Mouse (Mus musculus) layer of hippocampus, postnatal 10 days (tissue): ENCODE measurements around the gene Dpp4. TPM values are rescaled to one million over a fixed set of nuclear protein-coding genes. Genes with fewer than 3 reads are reported as not detected.
A peak's percentile ranks its signal among the peaks of the same experiment; 100 is the strongest.

Source experiments
- DNase-seq, 2 experiments: peaks; one replicate each; pipeline ENCODE4 v3.0.0; 2021; ENCODE audit warnings: low spot score in 2 of 2
- total RNA-seq, 2 experiments: library from RNA; stranded (reverse); gene quantifications; 2 replicates each; pipeline ENCODE4 v1.2.3; 2021

Dpp4 gene
- total RNA-seq, 2 experiments from 2014 or later = 1.6 to 2.1 TPM

DNA sequence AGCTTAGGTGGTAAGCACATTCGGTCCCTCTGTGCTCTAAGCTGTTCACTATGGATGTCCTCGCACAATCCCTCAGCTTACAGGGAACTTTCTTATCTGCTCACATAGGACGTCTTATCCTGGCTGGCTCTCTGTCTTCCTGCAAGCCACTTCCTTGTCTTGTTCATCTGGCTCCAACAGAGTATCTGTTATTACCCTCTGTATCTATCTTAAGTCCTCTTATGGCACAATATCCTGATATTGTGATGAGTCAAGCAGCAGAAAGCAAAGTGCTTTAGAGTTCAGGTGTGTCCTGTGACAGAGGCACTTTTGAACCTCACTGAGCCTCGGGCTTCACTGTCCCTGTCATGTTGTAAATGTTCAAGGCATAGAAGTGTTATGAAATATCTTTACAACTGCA, 48.4 kb downstream of the Dpp4 start:
- DNase-seq = no peak

DNA sequence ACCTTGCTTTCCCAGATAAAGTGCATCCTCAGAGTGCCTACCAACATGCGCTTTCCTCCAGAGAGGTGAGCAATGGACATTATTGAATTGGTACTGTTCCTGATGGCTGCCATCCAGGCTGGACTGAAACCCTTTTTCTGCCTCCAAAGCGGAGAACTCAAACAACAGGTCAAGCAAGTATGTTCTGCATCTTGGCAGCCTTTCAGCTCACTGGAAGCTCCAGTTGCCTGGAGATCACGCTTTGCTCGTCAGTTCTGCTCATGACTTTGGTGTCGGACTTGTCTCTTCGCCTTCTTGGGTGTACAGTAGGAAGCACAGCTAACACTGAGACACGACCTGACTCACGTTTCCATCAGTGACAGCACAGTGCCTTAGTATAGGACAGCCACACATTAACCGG, 49.8 kb downstream of the Dpp4 start:
- DNase-seq = no peak

DNA sequence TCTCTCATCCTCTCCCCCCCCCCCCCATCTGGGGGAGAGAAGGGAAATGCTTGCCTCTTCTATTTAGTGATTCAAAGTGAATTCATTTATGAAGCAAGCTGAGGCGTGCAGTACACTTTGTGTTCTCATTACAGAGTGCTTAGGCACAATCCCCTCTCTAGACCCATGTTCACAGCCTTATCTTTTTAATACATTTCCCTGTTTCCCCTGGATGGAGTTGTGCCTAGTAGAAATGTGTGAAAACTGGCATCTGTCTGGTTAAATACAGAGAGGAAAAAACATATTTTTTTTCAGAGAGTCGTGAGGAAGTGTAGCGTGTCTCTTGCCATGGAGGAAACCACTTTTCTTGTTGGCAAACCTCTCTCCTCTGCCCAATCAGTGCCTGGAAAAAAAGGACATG, 50.5 kb downstream of the Dpp4 start:
- no peak for DNase-seq

DNA sequence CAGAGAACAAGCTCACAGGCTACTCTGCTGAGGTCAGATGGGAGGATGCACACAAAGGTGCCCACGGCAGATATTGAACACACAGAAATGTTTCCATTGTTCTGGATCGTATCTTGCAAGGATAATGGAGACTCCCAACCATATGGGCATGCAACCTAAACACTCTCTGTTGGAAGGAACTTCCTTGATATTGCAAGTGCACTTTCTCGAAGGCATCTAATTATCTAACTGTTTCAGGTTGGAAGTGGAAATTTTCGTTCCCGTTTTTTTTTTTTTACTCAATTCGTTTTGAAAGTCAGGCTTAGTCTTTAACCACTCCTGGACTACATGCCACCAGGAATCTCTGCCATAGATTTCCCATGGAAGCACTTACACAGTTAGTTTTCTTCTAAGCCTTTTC, 51.2 kb downstream of the Dpp4 start:
- DNase-seq = no peak

DNA sequence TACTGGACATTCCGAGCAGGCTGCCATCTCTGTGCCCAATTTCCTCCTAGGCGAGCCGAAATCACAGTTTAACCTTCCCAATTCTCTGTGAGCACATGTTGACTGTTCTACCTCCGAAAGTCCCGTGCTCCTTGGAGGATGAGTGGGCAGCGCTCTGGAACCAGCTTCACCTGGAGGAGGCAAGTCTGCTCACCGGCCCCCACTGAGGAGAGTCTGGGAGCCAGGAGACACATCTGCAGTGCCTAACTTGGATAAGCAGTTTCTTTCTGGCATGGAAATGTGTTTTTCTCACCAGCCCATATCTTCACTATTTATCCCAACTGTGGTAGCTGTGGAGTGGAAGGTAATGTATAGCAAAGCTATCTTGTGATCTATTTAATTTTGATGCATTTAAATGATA, 54.8 kb downstream of the Dpp4 start:
- DNase-seq = no peak

DNA sequence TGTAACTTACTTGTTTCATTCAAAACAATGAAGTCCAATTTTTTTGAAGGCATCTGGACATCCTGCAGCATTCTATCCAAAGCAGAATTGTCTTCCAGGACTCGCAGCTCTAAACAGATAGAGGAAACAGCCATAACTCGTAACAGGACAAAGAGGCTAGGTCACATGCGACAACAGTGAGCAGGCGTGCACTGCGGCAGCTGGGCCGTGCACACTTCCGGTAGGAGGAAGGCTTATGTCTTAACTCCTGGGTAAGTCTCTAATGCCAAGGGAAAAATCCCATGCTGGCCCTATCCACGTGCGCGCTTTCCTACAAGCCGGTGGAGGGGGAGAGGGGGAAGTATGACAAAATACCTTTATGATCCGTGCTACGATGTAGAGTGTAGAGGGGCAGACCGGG, 55.4 kb downstream of the Dpp4 start:
- no peak for DNase-seq

DNA sequence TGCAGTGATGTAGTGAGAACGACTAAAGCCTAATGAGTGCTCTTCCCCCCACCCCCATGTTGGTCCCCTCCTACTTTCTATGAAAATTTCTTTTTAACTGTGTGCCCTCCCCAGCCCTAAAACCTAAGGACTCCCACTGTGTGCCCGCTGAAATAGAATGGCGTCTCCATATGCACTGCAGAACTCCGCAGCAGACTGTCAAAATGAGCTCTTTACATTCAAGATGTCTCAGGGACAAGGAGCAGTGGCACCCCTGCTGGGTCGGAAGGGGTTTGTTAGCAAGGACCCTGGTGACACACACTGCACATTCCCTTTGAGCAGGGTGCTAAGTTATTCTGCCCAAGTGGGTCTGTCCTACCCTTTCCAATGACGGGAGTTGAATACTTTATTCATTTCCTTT, 56.3 kb downstream of the Dpp4 start:
- DNase-seq = no peak

DNA sequence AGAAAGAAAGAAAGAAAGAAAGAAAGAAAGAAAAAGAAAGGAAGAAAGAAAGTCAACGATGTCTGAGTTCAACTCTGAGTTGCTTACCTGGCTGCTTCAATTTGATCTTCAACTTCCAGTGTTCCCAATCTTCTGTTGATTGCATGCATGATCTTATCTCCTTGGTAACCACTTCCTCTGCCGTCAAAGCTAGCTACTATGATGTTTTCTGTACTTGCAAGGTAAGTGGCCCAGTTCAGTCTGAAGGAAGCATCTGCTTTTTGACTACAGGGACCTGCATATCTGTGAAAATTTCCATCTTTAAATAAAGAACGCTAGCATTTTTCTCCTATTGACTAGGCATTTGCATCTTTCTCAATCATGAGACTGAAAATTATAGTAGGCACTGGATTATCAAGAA, 60.0 kb downstream of the Dpp4 start:
- no peak for DNase-seq

DNA sequence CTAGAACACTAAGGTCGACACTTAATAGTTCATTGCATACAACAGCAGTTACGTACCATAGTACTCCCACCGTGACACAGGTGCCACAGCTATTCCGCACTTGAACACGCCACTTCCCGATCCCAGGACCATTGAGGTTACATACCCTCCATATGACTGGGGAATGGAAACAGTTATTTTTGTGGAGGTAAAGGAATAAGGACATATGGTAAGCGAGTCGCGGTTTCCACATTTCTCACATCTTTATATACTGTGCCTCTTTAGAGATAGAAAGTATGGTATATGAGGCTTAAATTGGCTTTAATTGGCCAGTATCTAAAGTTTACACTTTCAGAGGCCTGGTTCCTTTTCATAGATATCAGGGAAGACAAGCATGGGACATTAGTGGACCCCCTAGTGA, 64.3 kb downstream of the Dpp4 start:
- DNase-seq = no peak

DNA sequence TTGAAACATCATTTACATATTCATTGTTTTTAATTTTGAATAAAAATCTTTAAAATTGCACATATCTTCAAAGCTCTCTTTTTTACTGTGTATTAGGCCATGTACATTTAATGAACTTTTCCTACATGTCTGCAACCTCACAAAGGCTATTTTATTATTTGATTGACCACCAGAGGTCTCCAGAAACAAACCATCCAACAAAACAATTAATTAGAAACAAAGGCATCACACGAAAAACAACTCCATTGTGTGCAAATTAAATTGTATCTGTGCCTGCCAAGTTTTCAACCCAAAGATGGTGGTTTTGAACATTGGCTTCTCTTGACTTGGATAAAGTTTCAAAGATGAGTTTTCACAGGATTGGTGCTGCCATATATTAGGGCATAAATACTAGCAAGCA, 65.3 kb downstream of the Dpp4 start:
- no peak for DNase-seq

DNA sequence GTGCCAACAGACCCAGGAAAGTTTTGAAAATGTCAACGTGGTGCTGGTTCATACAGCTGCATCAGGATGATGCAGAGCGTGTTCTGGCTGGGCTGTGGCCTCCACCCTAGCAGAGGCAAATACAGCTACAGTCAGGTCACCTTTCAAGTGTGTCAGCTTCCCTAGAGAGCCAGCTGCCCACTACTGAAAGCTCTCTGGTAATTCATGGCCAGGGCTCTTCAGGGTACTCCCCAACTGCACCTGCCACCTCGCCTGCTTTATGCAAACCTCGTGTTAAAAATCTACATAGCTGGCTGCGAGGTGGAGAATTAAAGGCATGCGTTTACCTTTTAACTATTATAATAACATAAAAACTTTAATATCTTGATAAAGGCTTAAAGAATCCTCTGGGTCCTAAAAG, 67.7 kb downstream of the Dpp4 start:
- no peak for DNase-seq

DNA sequence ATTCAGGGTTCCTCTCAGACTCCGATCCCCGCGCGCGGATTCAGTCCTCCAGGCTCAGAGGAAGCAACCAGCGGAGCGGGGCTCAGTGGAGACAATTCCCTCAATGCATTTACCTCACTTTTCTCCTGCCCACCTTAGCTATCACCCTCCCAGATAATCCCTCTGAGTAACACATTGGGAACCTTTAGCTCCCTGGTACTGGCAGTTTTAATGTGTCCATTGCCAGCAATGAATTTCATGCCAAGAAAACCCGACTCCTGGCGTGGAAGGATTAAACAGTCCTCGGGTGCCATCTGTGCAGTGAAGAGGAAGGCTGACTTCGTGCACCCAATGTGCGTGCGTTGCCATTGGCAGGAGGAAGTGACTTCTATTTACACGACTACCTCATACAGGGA, 70.3 kb downstream of the Dpp4 start:
- DNase-seq = peak; percentile 34 to 47

DNA sequence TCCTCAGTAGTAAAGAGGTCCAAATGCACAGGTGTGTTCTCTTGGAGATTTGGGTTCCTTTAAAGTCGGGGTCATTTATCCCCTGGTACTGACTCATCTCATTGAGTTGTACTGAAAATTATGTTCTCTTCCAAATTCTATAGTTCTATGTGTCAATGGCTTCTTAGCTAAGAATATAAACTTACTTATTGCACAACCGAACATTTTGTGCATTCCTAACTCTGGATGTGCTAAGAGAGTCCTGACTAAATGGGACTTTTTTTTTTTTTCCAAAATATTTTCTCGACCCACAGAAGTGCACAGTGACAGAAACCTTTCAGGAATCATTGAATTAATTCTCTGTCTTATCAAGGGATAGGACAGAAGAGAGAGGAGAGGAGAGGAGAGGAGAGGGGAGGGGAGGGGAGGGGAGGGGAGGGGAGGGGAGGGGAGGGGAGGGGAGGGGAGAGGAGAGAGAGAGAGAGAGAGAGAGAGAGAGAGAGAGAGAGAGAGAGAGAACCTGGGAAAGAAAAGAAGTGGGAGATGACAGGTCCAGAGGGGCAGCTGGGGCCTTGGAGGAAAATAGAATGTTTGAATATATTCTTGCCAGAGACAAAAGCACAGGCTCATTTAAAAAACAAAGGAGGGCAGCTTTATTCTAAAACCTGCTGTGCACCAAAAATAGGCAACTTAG, 70.8 kb downstream of the Dpp4 start:
- no peak for DNase-seq

DNA sequence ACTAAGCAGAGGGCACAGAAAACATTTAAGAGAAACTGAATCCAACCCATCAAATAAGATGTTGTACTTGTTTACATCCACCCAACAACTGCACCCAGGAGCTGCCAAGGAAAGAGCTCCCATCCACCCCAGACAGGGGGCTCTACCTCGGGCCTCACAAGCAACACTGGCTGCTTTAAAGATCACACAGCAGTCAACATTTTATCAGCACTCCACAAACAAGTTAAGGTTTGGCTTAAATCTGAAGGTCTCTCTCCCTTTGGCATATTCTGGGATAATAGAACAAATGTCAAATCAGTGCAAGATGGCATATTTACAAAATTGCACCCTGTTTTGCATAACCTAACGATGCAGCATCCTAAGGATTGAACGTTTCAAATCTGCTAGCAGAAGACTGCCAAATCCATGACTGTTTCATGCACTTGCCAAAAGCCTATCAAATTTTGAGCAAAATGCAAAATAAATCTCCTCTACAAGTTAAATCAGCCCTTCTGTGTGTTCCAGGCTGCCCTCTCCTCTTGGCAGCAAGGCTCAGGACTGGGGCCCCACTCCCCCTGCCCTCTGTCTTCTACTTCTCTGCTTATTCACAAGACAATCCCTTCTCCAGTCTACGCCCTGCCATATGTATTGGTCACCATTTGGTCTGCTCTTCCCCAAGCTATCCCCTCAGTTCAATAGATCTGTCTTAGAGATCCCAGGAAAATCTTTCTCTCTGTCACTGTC, 72.6 kb downstream of the Dpp4 start:
- no peak for DNase-seq

DNA sequence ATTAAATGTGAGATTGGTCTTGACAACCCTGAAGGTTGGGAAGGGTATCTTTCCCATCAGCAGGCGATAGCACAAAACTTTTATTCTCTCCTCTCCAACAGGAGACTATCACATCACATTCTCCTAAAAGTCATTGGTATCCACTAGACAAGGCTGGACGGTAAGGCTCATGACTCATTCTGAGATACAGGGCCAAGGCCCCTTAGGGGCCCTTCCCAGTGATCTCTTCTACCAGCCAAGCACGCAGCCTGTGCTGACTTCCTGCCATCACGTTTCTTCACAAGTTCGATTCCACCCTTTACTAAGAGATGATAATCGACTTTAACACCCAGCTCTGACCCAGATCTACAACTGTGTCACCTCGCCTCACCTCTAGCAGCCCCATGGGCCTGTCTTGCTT, 74.9 kb downstream of the Dpp4 start:
- no peak for DNase-seq

DNA sequence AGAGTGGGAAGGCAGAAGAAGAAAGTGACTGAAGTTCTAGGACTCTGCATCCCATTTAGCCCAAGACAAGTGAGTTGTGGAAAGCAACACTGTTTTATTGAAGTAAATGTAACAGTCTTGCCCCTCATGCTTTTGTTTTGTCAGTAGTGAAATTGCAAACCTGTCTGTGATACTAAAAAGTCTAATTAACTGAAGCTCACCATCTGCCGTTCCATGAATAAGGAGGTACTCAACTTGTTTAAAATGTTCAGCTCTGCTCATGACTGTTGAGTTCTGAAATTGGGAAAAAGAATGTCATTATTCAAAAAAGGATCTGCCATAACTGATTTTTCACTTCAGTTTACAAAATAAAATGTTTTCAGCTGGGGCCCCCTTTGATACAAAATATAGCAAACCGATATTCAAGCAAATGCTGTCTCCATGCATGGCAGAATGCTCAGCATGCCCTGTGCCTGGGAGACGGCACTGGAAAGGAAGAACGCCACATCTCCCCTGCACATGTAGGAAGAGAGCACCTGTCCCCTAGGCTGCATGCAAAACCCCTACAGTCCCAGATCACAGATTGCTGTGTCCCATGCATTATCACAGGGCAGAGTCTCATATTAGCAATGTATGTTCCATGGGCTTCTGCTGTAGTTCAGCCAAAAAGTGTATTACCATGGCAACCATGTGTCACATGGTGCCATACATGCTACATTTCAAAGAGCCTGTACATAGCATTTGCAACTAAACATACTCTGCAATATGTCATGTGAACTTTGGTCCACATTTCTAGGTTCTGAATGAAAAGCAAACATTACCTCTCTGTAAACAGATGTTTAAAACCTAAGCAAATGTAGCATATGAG, 77.4 kb downstream of the Dpp4 start:
- no peak for DNase-seq

DNA sequence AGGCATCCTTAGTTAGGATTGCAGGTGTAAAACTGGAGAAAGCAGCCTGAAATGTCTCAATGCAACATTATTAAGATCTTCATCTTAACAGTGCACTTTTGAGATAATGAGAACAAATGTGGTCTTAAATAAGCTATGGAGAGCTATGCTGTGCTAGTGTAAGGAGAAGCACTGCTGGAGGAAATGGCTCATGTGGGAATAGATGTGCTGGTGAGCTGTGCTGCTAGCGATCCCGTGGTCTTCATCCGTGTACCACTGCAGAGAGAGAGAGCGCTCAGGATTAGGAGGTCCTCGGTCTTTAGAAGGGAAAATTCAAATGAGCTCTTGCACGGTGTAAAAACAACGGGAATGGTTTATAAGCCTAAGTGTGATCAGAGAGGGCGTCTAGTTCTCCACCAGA, 79.6 kb downstream of the Dpp4 start:
- DNase-seq = no peak

DNA sequence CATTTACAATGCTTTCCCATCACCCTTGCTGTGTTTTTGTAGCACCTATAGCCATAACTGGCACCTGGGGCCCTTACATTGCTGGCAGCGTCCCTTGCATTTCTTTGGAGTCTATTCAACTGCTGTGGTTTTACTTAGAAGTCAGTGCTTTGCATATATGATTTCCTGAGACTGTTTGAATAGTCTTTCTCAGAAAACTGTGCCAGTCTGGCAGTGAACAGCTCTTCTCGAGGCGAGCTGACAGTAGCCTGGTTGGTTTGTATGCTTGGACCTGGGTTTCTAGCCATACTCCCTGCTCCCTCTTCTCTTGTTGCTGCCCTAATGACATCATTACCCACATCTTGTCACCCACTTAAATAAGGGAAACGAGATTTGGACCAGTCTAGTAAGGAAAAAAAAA, 80.1 kb downstream of the Dpp4 start:
- no peak for DNase-seq

DNA sequence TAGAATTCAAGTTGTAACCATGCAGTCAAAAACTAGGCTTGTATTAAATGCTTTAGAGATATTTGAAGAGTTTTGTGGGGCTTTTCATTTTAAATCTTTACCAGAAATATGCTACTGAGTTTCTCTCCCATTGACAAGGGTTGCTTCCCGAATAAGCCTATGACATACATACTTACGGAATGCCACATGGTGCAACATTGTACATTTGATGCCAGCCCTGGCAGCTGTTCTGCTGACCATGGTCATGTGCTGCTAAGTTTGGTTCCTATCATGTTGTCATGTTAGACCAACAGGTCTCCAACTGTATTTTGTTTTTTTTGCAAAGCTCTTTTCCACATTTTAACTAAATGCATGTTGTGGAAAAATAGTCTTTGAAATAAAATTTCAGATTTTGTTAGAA, 86.6 kb downstream of the Dpp4 start:
- DNase-seq = no peak

DNA sequence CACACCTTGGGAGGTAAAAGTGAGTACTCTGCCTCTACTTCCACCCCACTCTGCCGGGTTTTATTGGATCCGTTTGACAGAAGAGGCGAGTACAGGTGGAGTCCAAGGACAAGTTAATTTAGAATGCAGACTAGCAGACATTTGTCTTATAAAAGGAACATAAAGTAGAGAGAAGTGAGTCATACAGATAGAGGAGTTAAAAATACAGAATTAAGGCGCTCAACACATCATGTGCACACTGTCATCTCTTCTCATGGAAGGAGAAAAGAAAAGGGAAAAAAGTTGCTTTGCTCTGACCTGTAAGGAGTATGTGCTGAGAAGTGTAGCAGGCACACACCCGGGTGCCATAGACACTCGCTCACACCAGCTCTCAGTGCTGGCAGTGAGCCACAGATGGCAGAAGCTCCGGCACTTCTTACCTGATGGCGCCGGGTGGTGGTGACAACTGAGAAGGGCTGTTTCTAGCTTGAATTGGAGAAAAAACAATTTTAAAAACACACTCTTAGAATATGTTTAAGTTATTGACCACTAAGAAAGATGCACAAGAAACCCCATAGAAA, 88.9 kb downstream of the Dpp4 start:
- DNase-seq = no peak

DNA sequence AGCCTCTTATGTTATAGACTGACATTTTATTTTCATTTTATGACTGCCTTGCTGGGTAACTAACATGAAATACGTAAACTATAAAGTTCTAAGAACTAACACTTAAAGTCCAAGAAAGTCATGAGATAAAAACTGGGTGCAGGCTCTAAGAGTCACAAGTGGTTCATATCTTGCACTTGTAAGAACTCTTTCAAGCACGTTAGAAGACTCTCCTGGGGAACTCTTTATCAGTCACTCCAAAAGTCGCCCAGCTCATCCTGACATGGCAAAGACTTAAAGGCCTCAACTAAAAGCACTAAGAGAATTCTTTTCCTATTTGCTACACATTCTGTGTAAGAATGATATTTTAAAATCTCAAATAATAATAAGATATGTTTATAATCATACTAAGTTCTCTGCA, 92.5 kb downstream of the Dpp4 start:
- no peak for DNase-seq

DNA sequence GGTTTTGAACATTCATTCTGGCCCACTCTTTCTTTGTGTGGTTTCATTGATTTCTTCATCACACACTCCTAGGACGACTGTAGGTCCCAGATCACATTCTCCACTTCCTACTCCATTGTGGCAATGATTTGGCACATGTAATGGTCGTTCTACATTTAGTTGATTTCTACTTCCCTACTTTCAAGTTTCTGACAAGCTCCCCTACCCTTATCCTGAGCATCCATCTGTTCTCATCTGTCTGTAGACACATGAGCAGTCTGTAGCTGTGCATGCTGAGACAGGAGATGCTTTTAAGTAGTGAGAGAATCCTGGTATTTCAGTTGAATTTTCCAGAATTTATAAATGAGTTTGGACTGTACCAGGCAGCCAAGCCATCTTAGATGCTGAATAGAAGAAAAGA, 95.1 kb downstream of the Dpp4 start:
- no peak for DNase-seq
